Mouse (Mus musculus) ES-E14 (cell line): ENCODE results near the gene Eif4e2. TPM values are rescaled to one million over a fixed set of nuclear protein-coding genes. Genes with fewer than 3 reads are reported as not detected.

Experiments
- DNase-seq: peaks from one replicate; pipeline ENCODE4 v3.0.0-alpha.2; 2013; ENCODE audit warnings: low read depth, low spot score
- H3K27ac ChIP-seq: 2 replicates; pipeline ENCODE4 v1.5.1; 2012; ENCODE audit warnings: low read depth, mild to moderate bottlenecking, low read length, moderate library complexity, mixed read lengths; ENCODE audit not compliant: poor library complexity, insufficient read depth, severe bottlenecking
- H3K36me3 ChIP-seq: 2 replicates; pipeline ENCODE4 v1.6.1; 2012; ENCODE audit warnings: mild to moderate bottlenecking, low read length, moderate library complexity, mixed read lengths; ENCODE audit not compliant: control insufficient read depth, poor library complexity, insufficient read depth, severe bottlenecking
- H3K4me1 ChIP-seq, 2 experiments: fragments of 150-350 bp in 1 of 2; sonication (generic) in 1 of 2; 2 replicates each; pipeline ENCODE4 v1.6.1; 2012; ENCODE audit warnings: low read length in 2 of 2, mild to moderate bottlenecking in 1 of 2, mixed read lengths in 1 of 2; ENCODE audit not compliant: control insufficient read depth in 2 of 2, insufficient read depth in 2 of 2, poor library complexity in 1 of 2
- H3K4me3 ChIP-seq, 2 experiments: fragments of 150-350 bp in 1 of 2; sonication (generic) in 1 of 2; 2 replicates each; pipeline ENCODE4 v1.5.1; 2012; ENCODE audit warnings: low read length in 2 of 2, low read depth in 1 of 2, mild to moderate bottlenecking in 1 of 2, mixed read lengths in 1 of 2; ENCODE audit not compliant: insufficient read depth in 1 of 2, poor library complexity in 1 of 2, severe bottlenecking in 1 of 2
- H3K9ac ChIP-seq: 2 replicates; pipeline ENCODE4 v1.6.1; 2012; ENCODE audit warnings: low read depth, mild to moderate bottlenecking, low read length, mixed read lengths; ENCODE audit not compliant: poor library complexity, insufficient read depth, severe bottlenecking
- H3K9me3 ChIP-seq: fragments of 150-350 bp; sonication (generic); 2 replicates; pipeline ENCODE4 v1.6.1; 2012; ENCODE audit warnings: low read depth, mild to moderate bottlenecking, low read length; ENCODE audit not compliant: control insufficient read depth, insufficient read depth
- CHD2 ChIP-seq: IDR thresholded peaks from 2 replicates; pipeline ENCODE4 v1.6.1; 2014; ENCODE audit warnings: mild to moderate bottlenecking, low read depth, low read length, inconsistent platforms
- HCFC1 ChIP-seq: IDR thresholded peaks from 2 replicates; pipeline ENCODE4 v1.6.1; 2012; ENCODE audit warnings: low read length, inconsistent platforms, borderline replicate concordance; ENCODE audit not compliant: insufficient read depth
- MAFK ChIP-seq: IDR thresholded peaks from 2 replicates; pipeline ENCODE4 v1.6.1; 2014; ENCODE audit warnings: mild to moderate bottlenecking, low read depth, low read length, inconsistent platforms; ENCODE audit not compliant: insufficient read depth
- ZC3H11A ChIP-seq: IDR thresholded peaks from 2 replicates; pipeline ENCODE4 v1.6.1; 2012; ENCODE audit warnings: low read depth, mild to moderate bottlenecking, inconsistent platforms, low read length, borderline replicate concordance
- ZNF384 ChIP-seq: IDR thresholded peaks from 2 replicates; pipeline ENCODE4 v1.6.1; 2012; ENCODE audit warnings: low read depth, low read length, inconsistent platforms
- in situ Hi-C, 2 experiments: fragments of 600-800 bp; cut with MboI; formaldehyde crosslinking; loops; one replicate each; pipeline ENCODE4 v1.15.1; 2025; ENCODE audit warnings: low sequenced_read_pairs in 2 of 2, inconsistent platforms in 1 of 2; ENCODE audit not compliant: unreplicated experiment in 2 of 2
- total RNA-seq: library from RNA; depleted of rRNA; stranded (reverse); fragments of 300-350 nt; gene quantifications from 2 replicates; pipeline ENCODE4 v1.2.3, GENCODE M21; 2012

The Eif4e2 gene
- total RNA-seq, 1 experiment: 221 TPM

GRCm38 (mm10) chr1:87204465-87204864 is 9.2 kb upstream of the Eif4e2 start, which contains the start of gene Chrng:
Gene Chrng, plus strand, starts transcription at chr1:87204657.
- Histone ChIP-seq H3K9ac (no peak within 1 kb of the TSS), H3K36me3 (no peaks in the 10 kb centered on the region), H3K9me3 (no peaks in the 10 kb centered on the region), H3K4me1 (peaks cover 0 to 7% of the 10 kb centered on the region in 2 experiments; a peak in 1 of 4 replicates), H3K27ac (no peak within 1 kb of the TSS), H3K4me3 (no peak within 1 kb of the TSS)
- no peak for DNase-seq
- in situ Hi-C loops: no loop called here
- TF ChIP-seq MAFK (no peak), ZNF384 (no peak), HCFC1 (no peak), CHD2 (no peak), ZC3H11A (no peak)

- Histone ChIP-seq H3K36me3 (no peaks in the 10 kb centered on the region), H3K9me3 (no peaks in the 10 kb centered on the region), H3K4me3 (no peak overlapping the region), H3K4me1 (peaks cover 0 to 7% of the 10 kb centered on the region in 2 experiments; a peak in 1 of 4 replicates), H3K27ac (no peak overlapping the region), H3K9ac (no peak overlapping the region)
- DNase-seq: no peak
- no peak for TF ChIP-seq MAFK
- no peak for TF ChIP-seq ZNF384
- TF ChIP-seq HCFC1: no peak
- TF ChIP-seq ZC3H11A: no peak
- TF ChIP-seq CHD2: no peak
- in situ Hi-C loops: no loop called here
Observed at GRCm38 (mm10) chr1:87205038-87205437, 8.7 kb upstream of the Eif4e2 start.

- H3K27ac ChIP-seq: no peak overlapping the region
- H3K9me3 ChIP-seq: no peaks in the 10 kb centered on the region
- no peaks in the 10 kb centered on the region for H3K36me3 ChIP-seq
- H3K4me3 ChIP-seq: no peak overlapping the region
- peaks cover 0 to 7% of the 10 kb centered on the region in 2 experiments; a peak in 1 of 4 replicates for H3K4me1 ChIP-seq
- DNase-seq: no peak
- no peak for TF ChIP-seq HCFC1
- H3K9ac ChIP-seq: no peak overlapping the region
- in situ Hi-C loops: no loop called here
Observed at GRCm38 (mm10) chr1:87205502-87205901, 8.2 kb upstream of the Eif4e2 start.

GRCm38 (mm10) chr1:87206339-87206738 is 7.4 kb upstream of the Eif4e2 start:
- peak overlapping the region in 1 of 2 experiments; percentile 1; a peak in 1 of 4 replicates for H3K4me3 ChIP-seq
- no peak for DNase-seq
- in situ Hi-C loops: no loop called here
- TF ChIP-seq ZNF384 (no peak), HCFC1 (no peak), MAFK (no peak), ZC3H11A (no peak), CHD2 (no peak)
- H3K4me1 ChIP-seq: peaks cover 0 to 7% of the 10 kb centered on the region in 2 experiments; a peak in 1 of 4 replicates
- no peaks in the 10 kb centered on the region for H3K9me3 ChIP-seq
- no peak overlapping the region for H3K9ac ChIP-seq
- no peaks in the 10 kb centered on the region for H3K36me3 ChIP-seq
- no peak overlapping the region for H3K27ac ChIP-seq

GRCm38 (mm10) chr1:87211431-87211830 is 2.3 kb upstream of the Eif4e2 start:
- Histone ChIP-seq H3K9me3 (no peaks in the 10 kb centered on the region), H3K4me1 (peaks cover 0 to 4% of the 10 kb centered on the region in 2 experiments; a peak in 3 of 4 replicates), H3K9ac (no peak overlapping the region), H3K36me3 (no peaks in the 10 kb centered on the region; the same call in 1 of the 2 replicates), H3K27ac (no peak overlapping the region), H3K4me3 (0 out of 4 replicates have a peak overlapping the region, but pooled peaks of 1 of the 2 experiments have one; percentile 11)
- DNase-seq: no peak
- TF ChIP-seq MAFK (no peak), ZC3H11A (no peak), HCFC1 (no peak), ZNF384 (no peak), CHD2 (no peak)
- in situ Hi-C loops: no loop called here
